Mouse (Mus musculus): ENCODE measurements at regions not wholly inside any gene's neighbourhood (a gene's known extent, or its start where the extent isn't known, plus 50 kb on each side); places are given as distances from the start of the nearest gene placed in this dataset.

DNA sequence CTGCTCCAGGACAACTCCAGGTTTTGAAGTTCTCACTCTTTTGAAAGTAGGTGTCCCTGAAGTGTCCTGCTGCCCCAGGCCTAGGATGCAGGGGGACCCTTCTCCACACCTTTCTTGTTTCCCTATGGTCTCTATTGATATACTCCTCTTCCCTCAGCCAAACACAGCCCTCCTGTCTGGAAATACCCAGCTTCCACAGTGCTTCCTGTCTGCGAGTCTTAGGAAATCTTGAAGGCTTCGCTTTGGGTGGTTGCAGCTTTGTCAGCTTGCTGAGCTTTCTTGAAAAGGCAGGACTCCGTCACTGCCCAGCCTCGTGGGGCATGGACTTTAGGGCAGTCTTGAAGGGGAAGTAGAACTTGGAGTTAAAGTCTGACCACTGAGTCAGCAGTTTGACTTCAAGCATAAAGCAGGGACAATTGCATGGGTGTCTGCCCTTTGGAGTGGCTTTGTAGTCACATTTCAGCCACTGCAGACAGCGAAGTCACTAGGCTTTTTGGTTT, 51.1 kb upstream of the Lrrc52 start:
- H3K4me1 ChIP-seq (ENCODE audit: insufficient read depth): no peaks in the 10 kb centered on the region
- no peak overlapping the region for H3K4me2 ChIP-seq (ENCODE audit: low read depth)
- DNase-seq: no peak
- H3K4me3 ChIP-seq (ENCODE audit: low read depth, low read length): no peak overlapping the region
- no peaks in the 10 kb centered on the region for H3K9me3 ChIP-seq (ENCODE audit: low read length)
- H3K36me3 ChIP-seq (ENCODE audit: insufficient read depth): no peaks in the 10 kb centered on the region
- H3K9ac ChIP-seq: no peak overlapping the region
- H3K27ac ChIP-seq (ENCODE audit: low read depth, low read length): no peak overlapping the region
- no peaks in the 10 kb centered on the region for H3K27me3 ChIP-seq (ENCODE audit: insufficient read depth, low read length)
- TF ChIP-seq CTCF (IDR thresholded peaks at IDR 0.05; ENCODE audit: low read depth): no peak
- no peak for ATAC-seq
- WGBS: 96% methylated on average over 5 of the region's 5 CpGs

DNA sequence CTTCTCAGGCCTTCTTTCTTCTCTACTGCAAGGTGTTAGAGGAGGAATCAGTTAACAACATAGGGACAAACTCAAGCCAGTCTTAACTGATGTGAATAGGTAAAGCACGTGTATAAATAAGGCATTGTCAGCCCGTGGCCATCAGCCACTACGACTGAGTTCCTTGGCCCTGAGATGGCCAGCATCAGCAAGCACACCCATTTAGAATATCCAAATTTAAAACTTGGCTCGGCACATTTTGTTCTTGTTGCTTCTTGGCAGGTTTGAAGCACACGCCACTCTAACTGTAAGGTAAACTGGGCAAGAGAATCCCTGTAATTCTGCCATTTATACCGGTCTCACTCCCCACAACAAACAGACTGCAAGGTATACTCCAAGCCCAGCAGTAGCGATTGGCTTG, 57.3 kb upstream of the Lrrc52 start:
- Histone ChIP-seq H3K4me1 (ENCODE audit: insufficient read depth) (no peaks in the 10 kb centered on the region), H3K27ac (ENCODE audit: low read depth, low read length) (no peak overlapping the region), H3K9ac (no peak overlapping the region), H3K4me2 (ENCODE audit: low read depth) (no peak overlapping the region), H3K36me3 (ENCODE audit: insufficient read depth) (no peaks in the 10 kb centered on the region), H3K27me3 (ENCODE audit: insufficient read depth, low read length) (no peaks in the 10 kb centered on the region), H3K4me3 (ENCODE audit: low read depth, low read length) (no peak overlapping the region), H3K9me3 (ENCODE audit: low read length) (no peaks in the 10 kb centered on the region)
- no peak for TF ChIP-seq CTCF (IDR thresholded peaks at IDR 0.05; ENCODE audit: low read depth)
- WGBS: 74% methylated on average over 7 of the region's 7 CpGs
- no peak for ATAC-seq
- DNase-seq: no peak

DNA sequence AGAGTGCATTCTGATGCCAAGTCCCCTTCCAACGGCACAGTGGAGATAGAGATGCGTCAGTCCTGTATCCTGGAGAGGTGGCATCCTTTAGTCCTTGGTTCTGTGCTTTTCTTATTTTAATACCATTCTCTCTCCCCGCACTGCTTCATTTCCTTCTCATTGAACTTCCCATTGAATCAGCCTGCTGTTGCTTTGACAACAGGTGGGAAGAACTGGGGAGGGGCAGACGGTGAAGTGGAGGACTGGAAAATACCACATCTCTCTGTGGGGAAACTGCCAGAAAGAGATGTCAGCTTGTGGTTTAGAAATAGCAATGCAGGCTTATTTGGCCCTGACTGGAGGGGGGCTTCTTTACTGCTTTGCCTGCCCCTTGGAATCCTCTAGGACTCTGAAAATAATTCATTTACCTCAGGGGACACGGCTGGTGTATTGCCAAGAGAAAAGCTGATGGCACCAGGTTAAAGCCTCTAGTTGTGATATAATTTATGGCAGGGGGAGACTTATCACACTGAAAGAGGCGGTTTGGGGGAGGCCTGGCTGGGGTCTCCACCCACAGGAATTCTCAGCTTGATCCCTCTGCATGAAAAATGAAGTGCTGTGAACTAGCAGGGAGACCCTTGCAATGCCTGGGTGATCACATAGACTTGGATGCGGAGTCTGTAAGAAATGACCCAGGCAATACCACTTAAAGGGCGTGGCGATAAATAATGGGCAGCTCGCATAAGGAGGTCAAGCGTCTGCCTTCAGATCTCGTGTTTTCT, 65.4 kb upstream of the Rxrg start:
- ATAC-seq (peak; percentile 40; the same call in 1 of the 2 replicates), DNase-seq (peak; percentile 29)
- no peaks in the 10 kb centered on the region for H3K9me3 ChIP-seq (ENCODE audit: low read length)
- H3K4me1 ChIP-seq (ENCODE audit: insufficient read depth): no peaks in the 10 kb centered on the region
- H3K4me3 ChIP-seq (ENCODE audit: low read depth, low read length): no peak overlapping the region
- H3K27me3 ChIP-seq (ENCODE audit: insufficient read depth, low read length): no peaks in the 10 kb centered on the region
- WGBS: 67% methylated on average over 12 of the region's 12 CpGs
- no peak overlapping the region for H3K27ac ChIP-seq (ENCODE audit: low read depth, low read length)
- no peak overlapping the region for H3K4me2 ChIP-seq (ENCODE audit: low read depth)
- no peak for TF ChIP-seq CTCF (IDR thresholded peaks at IDR 0.05; ENCODE audit: low read depth)
- H3K36me3 ChIP-seq (ENCODE audit: insufficient read depth): no peaks in the 10 kb centered on the region
- H3K9ac ChIP-seq: no peak overlapping the region

DNA sequence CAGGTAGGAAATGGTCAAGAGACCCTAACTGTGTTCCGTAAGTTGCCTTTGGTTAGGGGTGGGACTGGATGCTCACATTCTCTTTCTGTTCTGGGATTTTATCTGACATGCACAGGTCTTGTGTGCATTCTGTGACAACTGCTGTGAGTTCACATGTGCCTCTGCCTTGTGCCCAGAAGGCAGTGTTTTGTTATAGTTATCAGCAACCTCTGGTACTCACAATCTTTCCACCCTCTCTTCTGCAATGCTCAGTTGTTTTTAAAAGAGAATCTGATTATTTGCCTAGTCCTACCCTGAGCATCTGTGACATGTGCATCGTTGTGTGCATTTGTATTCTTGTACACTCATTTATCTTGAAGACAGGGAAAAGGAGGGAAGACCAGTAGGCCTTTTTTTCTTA, 52.2 kb upstream of the Rxrg start:
- no peak overlapping the region for H3K9ac ChIP-seq
- H3K27me3 ChIP-seq (ENCODE audit: insufficient read depth, low read length): no peaks in the 10 kb centered on the region
- no peak overlapping the region for H3K4me3 ChIP-seq (ENCODE audit: low read depth, low read length)
- no peaks in the 10 kb centered on the region for H3K36me3 ChIP-seq (ENCODE audit: insufficient read depth)
- H3K9me3 ChIP-seq (ENCODE audit: low read length): no peaks in the 10 kb centered on the region
- TF ChIP-seq CTCF (IDR thresholded peaks at IDR 0.05; ENCODE audit: low read depth): no peak
- ATAC-seq (no peak), DNase-seq (no peak)
- no peak overlapping the region for H3K4me2 ChIP-seq (ENCODE audit: low read depth)
- no peaks in the 10 kb centered on the region for H3K4me1 ChIP-seq (ENCODE audit: insufficient read depth)
- H3K27ac ChIP-seq (ENCODE audit: low read depth, low read length): no peak overlapping the region
- 90% methylated on average over 2 of the region's 2 CpGs for WGBS

DNA sequence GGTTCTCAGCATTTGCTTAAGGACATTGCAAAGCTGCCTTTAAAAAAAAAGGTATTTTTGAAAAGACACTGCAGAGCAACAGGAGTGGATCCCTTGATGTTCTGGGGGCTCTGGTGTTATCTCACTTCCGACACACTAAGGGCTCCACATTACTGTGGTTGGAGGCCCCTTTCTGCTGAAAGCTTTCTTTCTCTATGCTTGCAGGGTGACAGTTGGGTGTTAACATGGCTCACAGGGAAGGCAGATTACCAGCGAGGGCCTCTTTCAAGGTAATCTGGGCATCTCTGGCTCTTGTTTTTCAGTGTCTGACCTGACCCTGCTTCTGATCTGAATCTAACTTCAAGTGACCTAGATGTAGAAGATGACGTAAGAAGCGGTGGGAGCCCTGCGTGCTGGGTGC, 50.9 kb upstream of the Rxrg start:
- H3K4me1 ChIP-seq (ENCODE audit: insufficient read depth): no peaks in the 10 kb centered on the region
- TF ChIP-seq CTCF (IDR thresholded peaks at IDR 0.05; ENCODE audit: low read depth): no peak
- H3K9me3 ChIP-seq (ENCODE audit: low read length): no peaks in the 10 kb centered on the region
- WGBS: 85% methylated on average over 5 of the region's 5 CpGs
- DNase-seq (no peak), ATAC-seq (no peak)
- no peak overlapping the region for H3K27ac ChIP-seq (ENCODE audit: low read depth, low read length)
- no peak overlapping the region for H3K4me2 ChIP-seq (ENCODE audit: low read depth)
- no peak overlapping the region for H3K9ac ChIP-seq
- H3K27me3 ChIP-seq (ENCODE audit: insufficient read depth, low read length): no peaks in the 10 kb centered on the region
- no peak overlapping the region for H3K4me3 ChIP-seq (ENCODE audit: low read depth, low read length)
- H3K36me3 ChIP-seq (ENCODE audit: insufficient read depth): no peaks in the 10 kb centered on the region
